Mouse (Mus musculus) lung, adult 18-20 months (tissue): ENCODE results near the gene Isca2.
A peak's percentile ranks its signal among the peaks of the same experiment; 100 is the strongest.

Experiments
- DNase-seq, 2 experiments: peaks; one replicate each; pipeline ENCODE4 v3.0.0; 2022; ENCODE audit warnings: mixed read lengths in 2 of 2

Gene Isca2

GRCm38 (mm10) chr12:84773476-84773875, 425 bp downstream of the Isca2 start:
- no peak for DNase-seq

GRCm38 (mm10) chr12:84774376-84774775, 1.3 kb downstream of the Isca2 start:
- DNase-seq, result peak; percentile 37 to 63

GRCm38 (mm10) chr12:84776229-84776628, 3.2 kb downstream of the Isca2 start:
- DNase-seq, result no peak

GRCm38 (mm10) chr12:84784604-84785381, 11.7 kb downstream of the Isca2 start:
- peak; percentile 84 to 89 for DNase-seq

GRCm38 (mm10) chr12:84786091-84786490, 13.0 kb downstream of the Isca2 start:
- DNase-seq, result no peak

- DNase-seq, result no peak
Observed at GRCm38 (mm10) chr12:84790853-84791252, 17.8 kb downstream of the Isca2 start.

GRCm38 (mm10) chr12:84792629-84793028, 19.6 kb downstream of the Isca2 start:
- DNase-seq, result no peak

GRCm38 (mm10) chr12:84794647-84795046, 21.6 kb downstream of the Isca2 start:
- peak in 1 of 2 experiments; percentile 2 for DNase-seq

GRCm38 (mm10) chr12:84799086-84799485, 26.0 kb downstream of the Isca2 start:
- DNase-seq, result no peak

- peak; percentile 69 to 72 for DNase-seq
Observed at GRCm38 (mm10) chr12:84800419-84800818, 27.4 kb downstream of the Isca2 start.

- no peak for DNase-seq
Observed at GRCm38 (mm10) chr12:84801532-84802110, 28.6 kb downstream of the Isca2 start.

GRCm38 (mm10) chr12:84802625-84803024, 29.6 kb downstream of the Isca2 start:
- DNase-seq, result no peak

- peak; percentile 89 to 92 for DNase-seq
Observed at GRCm38 (mm10) chr12:84805228-84805842, 32.3 kb downstream of the Isca2 start.

- DNase-seq, result no peak
Observed at GRCm38 (mm10) chr12:84806010-84806409, 33.0 kb downstream of the Isca2 start.

GRCm38 (mm10) chr12:84806726-84807125, 33.7 kb downstream of the Isca2 start:
- DNase-seq, result no peak

- no peak for DNase-seq
Observed at GRCm38 (mm10) chr12:84807351-84807750, 34.3 kb downstream of the Isca2 start.

- no peak for DNase-seq
Observed at GRCm38 (mm10) chr12:84809033-84809432, 36.0 kb downstream of the Isca2 start.

- DNase-seq, result peak in 1 of 2 experiments; percentile 54
Observed at GRCm38 (mm10) chr12:84810810-84811209, 37.8 kb downstream of the Isca2 start.

- DNase-seq, result no peak
Observed at GRCm38 (mm10) chr12:84811510-84811909, 38.5 kb downstream of the Isca2 start.

GRCm38 (mm10) chr12:84812004-84812403, 39.0 kb downstream of the Isca2 start:
- DNase-seq, result peak; percentile 46 to 73

GRCm38 (mm10) chr12:84813773-84814172, 40.7 kb downstream of the Isca2 start:
- peak; percentile 24 to 39 for DNase-seq

GRCm38 (mm10) chr12:84814663-84815325, 41.7 kb downstream of the Isca2 start:
- DNase-seq, result peak; percentile 60 to 80

- DNase-seq, result no peak
Observed at GRCm38 (mm10) chr12:84818496-84818895, 45.4 kb downstream of the Isca2 start.
